Mouse (Mus musculus): ENCODE data around the gene Def6.
A peak's percentile ranks its signal among the peaks of the same experiment; 100 is the strongest.
"Not testable (repeated sequence)": the region's sequence is repeated elsewhere in the genome, so short reads cannot be mapped to it uniquely, and the experiment has no call there.

The Def6 gene

DNA sequence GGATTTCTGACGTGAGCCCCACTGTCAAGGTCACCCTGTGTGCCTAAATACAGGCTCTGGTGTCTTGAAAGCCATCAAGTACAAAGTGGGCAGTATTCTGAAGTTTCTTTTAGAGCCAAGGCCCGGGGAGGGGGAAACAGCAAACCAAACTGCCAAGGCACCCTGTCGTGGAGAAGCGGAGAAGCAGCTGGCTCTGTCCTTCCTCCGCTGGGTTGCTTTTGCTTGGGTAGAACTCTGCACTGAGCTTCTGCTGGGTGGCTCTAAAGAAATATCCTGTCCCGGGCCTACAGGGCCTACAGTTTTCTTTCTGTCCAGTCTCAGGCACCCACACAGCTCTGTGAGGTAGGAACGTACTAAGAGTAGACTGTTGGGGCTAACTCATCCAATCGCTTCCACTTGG, 486 bp upstream of the Def6 start:
- peak in 1 of 2 experiments; percentile 16 for DNase-seq (ENCODE audit: low read depth in 2 of 2, low spot score in 2 of 2)

GRCm38 (mm10) chr17:28208314-28208612, 685 bp downstream of the Def6 start:
- DNase-seq (ENCODE audit: low read depth in 2 of 2, low spot score in 2 of 2) = no peak

DNA sequence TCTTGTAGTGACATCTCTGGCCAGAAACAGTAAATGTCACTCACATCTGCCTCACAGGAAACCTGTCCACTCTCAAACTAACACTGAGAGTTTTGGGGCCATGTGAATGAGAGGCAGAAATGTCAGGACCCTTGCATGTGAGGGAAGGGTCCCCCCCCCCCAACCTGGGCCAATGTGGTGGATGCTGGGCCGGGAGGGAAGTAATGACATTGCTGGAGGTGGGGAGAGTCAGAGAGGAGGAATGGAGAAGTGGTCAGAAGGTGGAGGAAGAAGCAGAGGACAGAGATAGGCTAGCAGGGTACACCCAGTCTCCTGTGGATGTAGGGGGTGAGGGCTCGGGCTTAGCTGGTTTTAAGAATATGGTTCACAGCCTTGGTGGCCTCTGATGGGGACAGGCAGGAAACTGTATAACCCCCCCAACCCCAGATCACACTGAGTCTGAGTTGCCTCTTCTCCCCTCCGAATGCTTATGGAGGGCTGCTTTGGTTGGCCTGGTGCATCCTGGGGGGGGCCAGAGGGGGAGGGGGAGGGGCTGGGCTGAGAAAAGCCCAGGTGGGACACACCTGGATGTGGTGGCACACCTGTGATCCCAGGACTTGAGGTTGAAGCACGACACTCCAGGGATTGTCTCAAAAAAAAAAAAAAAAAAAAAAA, 2.0 kb downstream of the Def6 start:
- no peak for DNase-seq (ENCODE audit: low read depth in 2 of 2, low spot score in 2 of 2)

GRCm38 (mm10) chr17:28211921-28212341, 4.4 kb downstream of the Def6 start:
- peak; percentile 84 to 90 for DNase-seq (ENCODE audit: low read depth in 2 of 2, low spot score in 2 of 2)

DNA sequence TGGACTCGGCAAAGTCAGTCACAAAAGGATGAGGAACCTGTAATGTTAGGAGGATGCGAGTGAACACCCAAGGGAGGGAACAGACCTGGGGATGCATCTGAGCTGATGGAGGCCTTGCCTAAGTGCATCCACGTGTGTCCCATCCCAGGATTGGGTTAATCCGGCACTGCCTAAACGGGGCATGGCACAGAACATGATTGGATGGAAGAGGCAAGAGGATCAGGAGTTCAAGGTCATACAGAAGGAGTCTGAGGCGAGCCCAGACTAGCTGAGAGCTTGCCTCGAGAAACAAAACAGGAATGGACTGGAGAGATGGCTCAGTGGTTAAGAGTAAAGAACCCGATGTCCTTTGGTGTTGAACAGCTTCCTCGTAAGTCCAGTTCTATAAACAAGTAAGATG, 4.8 kb downstream of the Def6 start:
- no peak for DNase-seq (ENCODE audit: low read depth in 2 of 2, low spot score in 2 of 2)

DNA sequence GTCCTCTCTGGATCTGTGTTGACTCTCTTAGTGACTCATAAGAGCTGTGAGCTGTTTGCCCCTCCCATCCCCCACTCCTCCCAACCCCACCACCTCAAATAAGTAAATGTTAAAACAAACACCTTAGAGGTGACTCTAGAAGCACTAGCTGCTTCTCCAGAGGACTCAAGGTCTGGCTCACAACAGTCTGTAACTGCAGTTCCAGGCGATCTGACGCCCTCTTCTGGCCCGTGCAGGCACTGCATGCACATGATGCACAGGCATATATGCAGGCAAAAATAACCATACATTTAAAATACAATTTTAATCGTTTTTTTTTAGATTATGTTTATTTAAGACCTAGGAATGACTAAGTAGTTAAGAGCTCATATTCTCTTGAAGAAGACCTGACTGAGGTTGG, 5.7 kb downstream of the Def6 start:
- peak; percentile 34 to 56 for DNase-seq (ENCODE audit: low read depth in 2 of 2, low spot score in 2 of 2)

GRCm38 (mm10) chr17:28216791-28217190, 9.2 kb downstream of the Def6 start:
- no peak for DNase-seq (ENCODE audit: low read depth in 2 of 2, low spot score in 2 of 2)

DNA sequence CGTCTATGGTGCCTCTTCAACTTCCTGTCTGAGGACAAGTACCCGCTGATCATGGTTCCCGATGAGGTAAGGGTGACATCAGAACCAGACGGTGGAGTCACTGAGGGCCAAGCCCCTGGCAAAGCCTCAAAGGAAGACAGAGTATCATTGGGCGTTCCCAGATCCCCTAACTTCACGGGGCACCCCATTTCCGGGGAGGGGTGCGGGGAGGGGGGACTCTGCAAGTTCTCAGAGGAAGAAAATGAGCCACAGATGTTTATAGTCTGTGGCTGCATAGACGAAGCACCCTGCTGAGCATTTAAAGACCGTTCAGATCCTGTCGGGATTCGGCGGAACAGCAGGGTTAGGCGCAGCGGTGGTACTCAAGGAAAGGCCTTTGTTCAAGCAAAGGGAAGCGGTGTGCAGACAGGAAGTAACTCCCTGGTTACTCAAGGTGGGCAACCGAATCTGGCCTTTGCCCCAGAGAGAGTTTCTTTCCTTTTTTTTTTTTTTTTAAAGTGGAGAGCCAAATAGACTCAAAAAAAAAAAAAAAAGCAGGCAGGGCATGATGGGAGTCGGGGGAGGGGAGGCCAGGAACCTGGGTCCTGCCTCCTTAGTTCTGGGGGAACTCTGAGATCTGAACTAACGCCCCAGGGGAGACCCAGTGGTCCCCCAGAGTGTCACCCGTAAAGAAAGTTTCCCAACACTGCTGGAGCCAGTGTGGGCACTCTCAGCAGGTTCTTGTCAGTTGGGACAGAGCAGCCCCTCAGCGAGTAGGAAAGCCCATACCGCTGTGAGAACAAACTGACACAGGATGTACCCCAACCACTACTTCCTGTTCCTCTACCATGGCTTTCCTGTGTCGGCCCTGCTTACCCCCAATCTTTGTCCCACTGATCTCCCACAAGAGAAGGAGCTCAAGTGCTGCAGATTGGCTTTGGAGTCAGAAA, 10.4 kb downstream of the Def6 start:
- DNase-seq (ENCODE audit: low read depth in 2 of 2, low spot score in 2 of 2) = peak; percentile 87 to 89

- DNase-seq (ENCODE audit: low read depth in 2 of 2, low spot score in 2 of 2) = not testable (repeated sequence)
Measured at GRCm38 (mm10) chr17:28222463-28222862, 14.9 kb downstream of the Def6 start.

GRCm38 (mm10) chr17:28223561-28224391, 16.2 kb downstream of the Def6 start:
- DNase-seq (ENCODE audit: low read depth in 2 of 2, low spot score in 2 of 2) = peak; percentile 73 to 89

DNA sequence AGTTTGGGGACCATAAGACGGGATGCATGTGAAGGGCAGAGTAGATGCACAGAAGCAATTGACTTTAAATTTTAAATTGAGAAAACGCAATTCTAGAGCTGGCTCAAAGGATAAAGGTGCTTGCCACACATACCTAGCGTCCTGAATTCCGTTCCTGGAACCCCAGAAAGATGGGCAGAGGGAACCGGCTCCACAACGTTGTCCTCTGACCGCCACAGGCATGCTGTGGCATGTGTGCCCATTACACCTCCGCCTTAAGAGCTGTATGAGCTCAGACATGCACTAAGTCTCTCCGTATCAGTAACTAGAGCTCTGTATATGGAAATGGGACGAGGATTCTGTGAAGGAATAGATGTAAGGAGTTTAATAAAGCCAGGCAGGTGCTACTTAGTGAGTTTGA, 17.0 kb downstream of the Def6 start:
- no peak for DNase-seq (ENCODE audit: low read depth in 2 of 2, low spot score in 2 of 2)

- DNase-seq (ENCODE audit: low read depth in 2 of 2, low spot score in 2 of 2) = peak; percentile 77 to 84
Measured at GRCm38 (mm10) chr17:28226014-28226413, 18.4 kb downstream of the Def6 start.

- DNase-seq (ENCODE audit: low read depth in 2 of 2, low spot score in 2 of 2) = no peak
Measured at GRCm38 (mm10) chr17:28230486-28230885, 22.9 kb downstream of the Def6 start.

GRCm38 (mm10) chr17:28231026-28231736, 23.6 kb downstream of the Def6 start:
- no peak for DNase-seq (ENCODE audit: low read depth in 2 of 2, low spot score in 2 of 2)

GRCm38 (mm10) chr17:28232475-28233060, 25.0 kb downstream of the Def6 start, which contains the start of gene Ppard:
Gene Ppard (plus strand): TSS chr17:28232700.
- DNase-seq (ENCODE audit: low read depth in 2 of 2, low spot score in 2 of 2) = peak; percentile 96

GRCm38 (mm10) chr17:28233091-28233731, 25.6 kb downstream of the Def6 start:
- peak; percentile 22 to 33 for DNase-seq (ENCODE audit: low read depth in 2 of 2, low spot score in 2 of 2)

DNA sequence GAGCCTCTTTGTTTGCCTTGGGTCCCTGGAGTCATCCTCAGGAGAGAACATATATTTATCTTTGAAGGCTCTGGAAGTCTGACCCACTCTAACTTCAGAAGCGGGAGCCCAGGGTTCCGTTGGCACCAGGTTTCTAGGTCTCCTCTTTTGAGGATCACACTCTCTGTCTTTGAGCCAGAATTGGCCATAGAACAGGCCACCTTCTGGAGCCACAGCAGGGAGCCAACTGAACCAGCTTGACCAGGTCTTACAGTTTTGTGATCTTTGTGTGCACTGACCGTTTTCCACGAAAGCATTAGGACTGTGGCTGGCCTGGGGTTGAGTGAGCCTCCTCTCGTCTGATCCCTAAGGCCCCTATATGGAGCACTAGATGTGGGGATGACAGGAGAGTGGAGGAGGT, 27.1 kb downstream of the Def6 start:
- DNase-seq (ENCODE audit: low read depth in 2 of 2, low spot score in 2 of 2) = no peak

DNA sequence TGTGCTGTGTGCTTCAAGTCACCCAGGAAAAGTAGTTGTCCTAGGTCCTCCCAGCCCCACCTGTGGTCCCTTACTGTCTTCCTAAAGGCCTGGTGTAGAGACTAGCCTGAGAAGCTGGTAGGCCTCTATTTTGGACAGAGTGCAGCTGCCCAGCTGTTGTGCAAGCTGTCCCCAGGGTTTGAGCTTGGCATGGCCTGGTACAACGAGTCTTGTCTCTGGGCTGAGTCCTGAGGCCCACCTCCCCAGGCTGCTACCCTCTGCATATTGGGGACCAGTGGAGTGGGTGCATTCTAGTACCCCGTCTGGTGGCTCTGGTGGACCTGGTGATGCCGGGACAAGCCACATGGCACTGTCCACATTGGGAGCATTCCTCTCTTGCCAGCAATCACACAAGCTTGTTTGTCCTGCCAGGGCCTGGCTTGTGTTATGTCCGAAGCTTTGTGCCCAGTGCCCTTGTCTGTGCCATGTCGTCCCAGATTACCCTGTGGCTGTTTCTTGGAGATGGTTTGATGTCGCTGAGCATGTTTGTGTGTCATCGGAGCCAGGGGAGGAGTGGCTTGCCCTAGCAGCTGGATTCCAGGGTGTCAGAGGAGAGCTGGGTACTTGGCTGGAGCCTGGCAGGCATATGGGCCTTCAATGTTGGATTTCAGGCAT, 28.5 kb downstream of the Def6 start:
- no peak for DNase-seq (ENCODE audit: low read depth in 2 of 2, low spot score in 2 of 2)

GRCm38 (mm10) chr17:28236636-28237015, 29.0 kb downstream of the Def6 start:
- DNase-seq (ENCODE audit: low read depth in 2 of 2, low spot score in 2 of 2) = no peak

DNA sequence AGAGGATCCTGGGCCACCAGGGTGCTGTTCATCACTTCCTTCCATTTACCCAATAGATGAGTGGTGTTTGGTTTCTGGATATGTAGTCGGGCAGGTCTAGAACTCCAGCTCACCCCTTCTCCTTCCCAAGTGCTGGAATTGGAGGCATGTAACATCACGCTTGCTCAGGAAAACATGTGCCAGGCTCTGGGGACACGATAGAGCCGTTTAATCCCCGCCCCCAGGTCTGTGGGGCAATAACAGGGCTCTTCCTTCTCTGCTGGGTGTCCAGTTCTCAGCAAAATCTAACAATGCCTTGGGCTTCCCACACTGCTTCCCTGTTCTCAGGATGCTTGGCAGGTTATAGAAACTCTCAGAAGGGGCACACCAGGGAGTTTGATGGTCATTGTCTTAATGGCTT, 29.8 kb downstream of the Def6 start:
- DNase-seq (ENCODE audit: low read depth in 2 of 2, low spot score in 2 of 2) = no peak

Measured in CD8-positive naive resting alpha-beta T cell, adult 2 months (primary cell).